Mouse (Mus musculus) lung, embryonic 15.5 days (tissue): ENCODE data around the gene Rps27. TPM values are rescaled to one million over a fixed set of nuclear protein-coding genes. Genes with fewer than 3 reads are reported as not detected.
A peak's percentile ranks its signal among the peaks of the same experiment; 100 is the strongest.

Experiments used
- ATAC-seq: fragments of 200-750 bp; cut with Nextera tagmentation; 2 replicates; pipeline ENCODE4 v1.8.0; 2017; ENCODE audit warnings: moderate number of reproducible peaks, borderline replicate concordance; ENCODE audit not compliant: low FRiP score, low TSS enrichment; ENCODE audit errors: extremely low read depth
- H3K27ac ChIP-seq: fragments of 300-500 bp; sonication (generic); 2 replicates; pipeline ENCODE4 v1.5.1; 2015; ENCODE audit warnings: moderate library complexity, mild to moderate bottlenecking, inconsistent platforms
- H3K27me3 ChIP-seq: fragments of 300-500 bp; sonication (generic); 2 replicates; pipeline ENCODE4 v1.6.1; 2015; ENCODE audit warnings: inconsistent platforms
- H3K36me3 ChIP-seq: fragments of 300-500 bp; sonication (generic); 2 replicates; pipeline ENCODE4 v1.6.1; 2015; ENCODE audit warnings: inconsistent platforms
- H3K4me1 ChIP-seq: fragments of 300-500 bp; sonication (generic); 2 replicates; pipeline ENCODE4 v1.6.1; 2015; ENCODE audit warnings: inconsistent platforms
- H3K4me2 ChIP-seq: fragments of 300-500 bp; sonication (generic); 2 replicates; pipeline ENCODE4 v1.6.1; 2015; ENCODE audit warnings: inconsistent platforms, mild to moderate bottlenecking, moderate library complexity
- H3K4me3 ChIP-seq: fragments of 300-500 bp; sonication (generic); 2 replicates; pipeline ENCODE4 v1.5.1; 2015; ENCODE audit warnings: mild to moderate bottlenecking, inconsistent platforms
- H3K9ac ChIP-seq: fragments of 300-500 bp; sonication (generic); 2 replicates; pipeline ENCODE4 v1.6.1; 2015; ENCODE audit warnings: inconsistent platforms
- H3K9me3 ChIP-seq: fragments of 300-500 bp; sonication (generic); 2 replicates; pipeline ENCODE4 v1.6.1; 2016; ENCODE audit warnings: inconsistent platforms
- WGBS: fragments of 180-500 bp; shearing (Covaris S2); methylation state at CpG from one replicate; pipeline ENCODE4 v1.1.7; 2015; 5-methylcytosine and 5-hydroxymethylcytosine counted together
- polyA plus RNA-seq: library from polyadenylated mRNA; unstranded; fragments of >200 nt; fragmentation: Nextera tagmentation; extraction: Ambion mirVana; gene quantifications from 2 replicates; pipeline ENCODE4 v1.2.1, GENCODE M21; 2015

Gene Rps27
- polyA plus RNA-seq, 1 experiment from 2014 or later: 1,416 TPM

GRCm38 (mm10) chr3:90248746-90249100 lies 35.3 kb upstream of the Rps27 start:
- Histone ChIP-seq H3K4me3 (peak overlapping the region; percentile 70), H3K9me3 (no peaks in the 10 kb centered on the region), H3K27ac (peak overlapping the region; percentile 84), H3K4me1 (peaks cover 22% of the 10 kb centered on the region), H3K36me3 (peaks cover 13% of the 10 kb centered on the region), H3K4me2 (peak overlapping the region; percentile 88), H3K9ac (peak overlapping the region; percentile 79), H3K27me3 (no peaks in the 10 kb centered on the region)
- no peak for ATAC-seq
- WGBS: 1% methylated on average over 10 of the region's 10 CpGs

- Histone ChIP-seq H3K27ac (peak within 1 kb of the TSS; percentile 90), H3K4me3 (peak within 1 kb of the TSS; percentile 70), H3K36me3 (peaks cover 13% of the 10 kb centered on the region), H3K4me1 (peaks cover 28% of the 10 kb centered on the region), H3K9me3 (no peaks in the 10 kb centered on the region), H3K4me2 (peak within 1 kb of the TSS; percentile 88), H3K9ac (peak within 1 kb of the TSS; percentile 79), H3K27me3 (no peaks in the 10 kb centered on the region)
- ATAC-seq: peak; percentile 94
- 0% methylated on average over 38 of the region's 44 CpGs for WGBS
Measured at GRCm38 (mm10) chr3:90247960-90248745, 34.7 kb upstream of the Rps27 start, which contains the start of gene Slc39a1. Gene Slc39a1, plus strand, starts transcription at chr3:90248172.

- H3K4me2 ChIP-seq: peak overlapping the region; percentile 69
- peak overlapping the region; percentile 50 for H3K9ac ChIP-seq
- no peak for ATAC-seq
- H3K27me3 ChIP-seq: no peaks in the 10 kb centered on the region
- peaks cover 13% of the 10 kb centered on the region for H3K36me3 ChIP-seq
- peaks cover 34% of the 10 kb centered on the region for H3K4me1 ChIP-seq
- 1% methylated on average over 3 of the region's 3 CpGs for WGBS
- peak overlapping the region; percentile 90 for H3K27ac ChIP-seq
- peak overlapping the region; percentile 70 for H3K4me3 ChIP-seq
- H3K9me3 ChIP-seq: no peaks in the 10 kb centered on the region
Measured at GRCm38 (mm10) chr3:90247630-90247959, 34.1 kb upstream of the Rps27 start.

GRCm38 (mm10) chr3:90245406-90245805 lies 32.0 kb upstream of the Rps27 start:
- Histone ChIP-seq H3K4me3 (no peak overlapping the region), H3K27ac (no peak overlapping the region), H3K9ac (no peak overlapping the region), H3K4me1 (peaks cover 30% of the 10 kb centered on the region), H3K9me3 (no peaks in the 10 kb centered on the region), H3K4me2 (no peak overlapping the region), H3K27me3 (no peaks in the 10 kb centered on the region), H3K36me3 (no peaks in the 10 kb centered on the region)
- 55% methylated on average over 2 of the region's 2 CpGs for WGBS
- no peak for ATAC-seq

GRCm38 (mm10) chr3:90242984-90243775 lies 29.7 kb upstream of the Rps27 start, which contains the start of gene Creb3l4:
Gene Creb3l4, minus strand, starts transcription at chr3:90243512.
- no peaks in the 10 kb centered on the region for H3K27me3 ChIP-seq
- no peaks in the 10 kb centered on the region for H3K9me3 ChIP-seq
- peaks cover 20% of the 10 kb centered on the region for H3K4me1 ChIP-seq
- no peaks in the 10 kb centered on the region for H3K36me3 ChIP-seq
- H3K4me3 ChIP-seq: peak within 1 kb of the TSS; percentile 40
- peak within 1 kb of the TSS; percentile 24 for H3K9ac ChIP-seq
- WGBS: 7% methylated on average over 19 of the region's 19 CpGs
- H3K4me2 ChIP-seq: peak within 1 kb of the TSS; percentile 70
- ATAC-seq: peak; percentile 57
- H3K27ac ChIP-seq: peak within 1 kb of the TSS; percentile 63

GRCm38 (mm10) chr3:90241669-90242358 lies 28.4 kb upstream of the Rps27 start:
- H3K4me2 ChIP-seq: no peak overlapping the region

GRCm38 (mm10) chr3:90241251-90241650 lies 27.8 kb upstream of the Rps27 start:
- H3K27me3 ChIP-seq: no peaks in the 10 kb centered on the region
- 86% methylated on average over 2 of the region's 2 CpGs for WGBS
- H3K36me3 ChIP-seq: peaks cover 3% of the 10 kb centered on the region; the same call in 1 of the 2 replicates
- no peak overlapping the region for H3K4me3 ChIP-seq
- H3K27ac ChIP-seq: no peak overlapping the region
- H3K4me1 ChIP-seq: peaks cover 16% of the 10 kb centered on the region
- H3K4me2 ChIP-seq: no peak overlapping the region
- H3K9me3 ChIP-seq: no peaks in the 10 kb centered on the region
- no peak overlapping the region for H3K9ac ChIP-seq
- no peak for ATAC-seq

More at GRCm38 (mm10) chr3:90241669-90242358, 28.4 kb upstream of the Rps27 start:
- H3K9me3 ChIP-seq: no peaks in the 10 kb centered on the region
- no peaks in the 10 kb centered on the region for H3K27me3 ChIP-seq
- ATAC-seq: no peak
- H3K27ac ChIP-seq: no peak overlapping the region
- no peaks in the 10 kb centered on the region for H3K36me3 ChIP-seq
- WGBS: 85% methylated on average over 10 of the region's 10 CpGs
- H3K4me3 ChIP-seq: no peak overlapping the region
- H3K9ac ChIP-seq: no peak overlapping the region
- peaks cover 16% of the 10 kb centered on the region for H3K4me1 ChIP-seq

- peak; percentile 96 for ATAC-seq
- Histone ChIP-seq H3K4me2 (peak within 1 kb of the TSS; percentile 76), H3K4me1 (no peaks in the 10 kb centered on the region; the same call in none of the 2 replicates), H3K9me3 (no peaks in the 10 kb centered on the region), H3K4me3 (peak within 1 kb of the TSS; percentile 68), H3K27ac (peak within 1 kb of the TSS; percentile 88), H3K36me3 (peaks cover 29% of the 10 kb centered on the region), H3K9ac (peak within 1 kb of the TSS; percentile 65), H3K27me3 (no peaks in the 10 kb centered on the region)
- 1% methylated on average over 61 of the region's 61 CpGs for WGBS
Measured at GRCm38 (mm10) chr3:90231507-90232333, 18.3 kb upstream of the Rps27 start, which contains the start of gene Jtb. Gene Jtb, plus strand, starts transcription at chr3:90231597.

- ATAC-seq: no peak
- peak overlapping the region; percentile 76 for H3K4me2 ChIP-seq
- peak overlapping the region; percentile 88 for H3K27ac ChIP-seq
- peak overlapping the region; percentile 68 for H3K4me3 ChIP-seq
- H3K9ac ChIP-seq: peak overlapping the region; percentile 65; the same call in 1 of the 2 replicates
- no peaks in the 10 kb centered on the region; the same call in none of the 2 replicates for H3K4me1 ChIP-seq
- WGBS: 11% methylated on average over 8 of the region's 8 CpGs
- no peaks in the 10 kb centered on the region for H3K27me3 ChIP-seq
- no peaks in the 10 kb centered on the region for H3K9me3 ChIP-seq
- H3K36me3 ChIP-seq: peaks cover 24% of the 10 kb centered on the region
Measured at GRCm38 (mm10) chr3:90231075-90231474, 17.6 kb upstream of the Rps27 start.

GRCm38 (mm10) chr3:90224331-90224730 lies 10.9 kb upstream of the Rps27 start:
- no peak for ATAC-seq
- Histone ChIP-seq H3K4me2 (no peak overlapping the region), H3K4me3 (no peak overlapping the region), H3K4me1 (peaks cover 21% of the 10 kb centered on the region), H3K36me3 (peaks cover 27% of the 10 kb centered on the region), H3K9me3 (no peaks in the 10 kb centered on the region), H3K9ac (no peak overlapping the region), H3K27ac (no peak overlapping the region), H3K27me3 (no peaks in the 10 kb centered on the region)
- 75% methylated on average over 10 of the region's 10 CpGs for WGBS

GRCm38 (mm10) chr3:90222941-90223340 lies 9.5 kb upstream of the Rps27 start:
- H3K4me3 ChIP-seq: no peak overlapping the region
- H3K4me1 ChIP-seq: peaks cover 21% of the 10 kb centered on the region
- H3K27ac ChIP-seq: no peak overlapping the region
- 59% methylated on average over 3 of the region's 3 CpGs for WGBS
- no peak overlapping the region for H3K4me2 ChIP-seq
- no peaks in the 10 kb centered on the region for H3K9me3 ChIP-seq
- no peaks in the 10 kb centered on the region for H3K27me3 ChIP-seq
- peaks cover 27% of the 10 kb centered on the region for H3K36me3 ChIP-seq
- no peak overlapping the region for H3K9ac ChIP-seq
- no peak for ATAC-seq
